Mouse (Mus musculus) neural tube, embryonic 11.5 days (tissue): ENCODE data around the gene Sos2. TPM values are rescaled to one million over a fixed set of nuclear protein-coding genes. Genes with fewer than 3 reads are reported as not detected.

Experiments
- ATAC-seq: fragments of 200-750 bp; cut with Nextera tagmentation; 2 replicates; pipeline ENCODE4 v1.8.0; 2017; ENCODE audit warnings: moderate number of reproducible peaks, mild to moderate bottlenecking, moderate TSS enrichment, moderate library complexity; ENCODE audit not compliant: insufficient read depth, low FRiP score, low TSS enrichment
- DNase-seq: peaks from one replicate; pipeline ENCODE4 v3.0.0-alpha.2; 2015; ENCODE audit warnings: low spot score
- H3K27ac ChIP-seq: fragments of 300-500 bp; sonication (generic); 2 replicates; pipeline ENCODE4 v1.5.1; 2014; ENCODE audit warnings: low read depth, mild to moderate bottlenecking, low read length
- H3K27me3 ChIP-seq: fragments of 300-500 bp; sonication (generic); 2 replicates; pipeline ENCODE4 v1.6.1; 2014; ENCODE audit warnings: mild to moderate bottlenecking, low read length, mixed read lengths; ENCODE audit not compliant: control insufficient read depth, insufficient read depth
- H3K36me3 ChIP-seq: fragments of 300-500 bp; sonication (generic); 2 replicates; pipeline ENCODE4 v1.6.1; 2014; ENCODE audit warnings: mild to moderate bottlenecking, low read length, moderate library complexity, mixed read lengths; ENCODE audit not compliant: control insufficient read depth, insufficient read depth
- H3K4me1 ChIP-seq: fragments of 300-500 bp; sonication (generic); 2 replicates; pipeline ENCODE4 v1.6.1; 2014; ENCODE audit warnings: low read length, mixed read lengths; ENCODE audit not compliant: control insufficient read depth, insufficient read depth
- H3K4me2 ChIP-seq: fragments of 300-500 bp; sonication (generic); 2 replicates; pipeline ENCODE4 v1.6.1; 2014; ENCODE audit warnings: low read depth, mild to moderate bottlenecking, moderate library complexity
- H3K4me3 ChIP-seq: fragments of 300-500 bp; sonication (generic); 2 replicates; pipeline ENCODE4 v1.5.1; 2014; ENCODE audit warnings: low read depth, low read length
- H3K9ac ChIP-seq: fragments of 300-500 bp; sonication (generic); 2 replicates; pipeline ENCODE4 v1.6.1; 2014; ENCODE audit warnings: mild to moderate bottlenecking, low read length
- H3K9me3 ChIP-seq: fragments of 300-500 bp; sonication (generic); 2 replicates; pipeline ENCODE4 v1.6.1; 2016; ENCODE audit warnings: low read length; ENCODE audit not compliant: control insufficient read depth
- WGBS: fragments of 180-500 bp; shearing (Covaris S2); extraction: QIAGEN DNeasy Blood & Tissue Kit; methylation state at CpG from one replicate; pipeline ENCODE4 v1.1.7; 2014; 5-methylcytosine and 5-hydroxymethylcytosine counted together
- polyA plus RNA-seq: library from polyadenylated mRNA; unstranded; fragments of >200 nt; fragmentation: Nextera tagmentation; extraction: Ambion mirVana; gene quantifications from 2 replicates; pipeline ENCODE4 v1.2.1, GENCODE M21; 2014

The Sos2 gene
- polyA plus RNA-seq: 10.1 and 14.5 TPM in 2 replicates

DNA sequence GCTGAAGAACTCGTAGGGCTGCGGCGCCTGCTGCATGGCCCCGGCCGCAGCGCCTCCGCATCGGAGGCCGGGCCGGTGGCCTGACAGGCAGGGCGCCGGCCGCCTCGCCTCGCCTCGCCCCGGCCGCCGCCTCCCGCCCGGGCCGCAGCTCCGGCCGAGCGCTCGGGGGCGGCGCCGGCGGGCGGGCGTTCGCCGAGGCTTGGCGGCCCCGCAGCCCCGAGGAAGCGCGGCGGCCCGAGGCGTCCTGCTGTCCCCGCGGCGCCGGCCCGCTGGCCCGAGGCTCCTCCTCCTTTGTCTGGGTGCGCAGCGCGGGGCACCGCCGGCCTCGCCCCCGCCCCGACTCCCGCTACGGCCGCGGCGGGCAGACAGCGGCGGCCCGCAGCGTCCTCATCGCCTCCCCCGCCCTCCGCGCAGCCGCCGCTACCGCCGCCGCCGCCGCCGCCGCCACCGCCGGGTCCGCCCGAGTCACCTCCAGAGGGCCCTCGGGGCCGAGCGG is at the start of gene Sos2:
Gene Sos2 (minus strand): TSS at position 287 of the 496 bp plus-strand sequence.
- Histone ChIP-seq H3K9ac (peak within 1 kb of the TSS; percentile 97), H3K36me3 (no peaks in the 10 kb centered on the region), H3K27ac (peak within 1 kb of the TSS; percentile 97), H3K27me3 (no peaks in the 10 kb centered on the region), H3K4me1 (peaks cover 4% of the 10 kb centered on the region; the same call in 1 of the 2 replicates), H3K4me3 (peak within 1 kb of the TSS; percentile 73), H3K9me3 (no peaks in the 10 kb centered on the region), H3K4me2 (peak within 1 kb of the TSS; percentile 67)
- peak; percentile 74 for DNase-seq
- peak; percentile 82 for ATAC-seq
- WGBS: under 1% methylated on average over 63 of the region's 85 CpGs

DNA sequence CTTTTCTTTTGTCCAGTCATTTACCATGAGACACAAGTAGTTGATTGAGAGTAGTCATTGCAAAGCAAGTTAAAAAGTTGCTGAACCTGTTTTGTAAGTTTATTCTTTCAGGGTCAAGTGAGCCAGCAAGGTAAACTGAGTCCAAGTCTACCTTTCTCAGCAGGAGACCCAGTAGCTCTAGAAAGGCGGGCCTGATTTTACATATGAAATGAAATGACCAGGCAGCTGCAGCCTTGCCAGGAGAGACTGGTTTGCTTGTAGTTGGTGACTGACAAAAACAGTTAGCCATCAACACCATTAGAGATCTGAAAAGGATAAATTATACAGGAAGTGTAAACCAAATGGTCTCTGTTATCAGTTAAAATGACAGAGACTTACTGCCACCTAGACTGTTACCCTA is 48.7 kb upstream of the Sos2 start:
- H3K4me1 ChIP-seq: no peaks in the 10 kb centered on the region
- H3K4me3 ChIP-seq: no peak overlapping the region
- H3K9me3 ChIP-seq: no peaks in the 10 kb centered on the region
- H3K36me3 ChIP-seq: no peaks in the 10 kb centered on the region
- WGBS: 71% methylated on average over 1 of the region's 1 CpGs
- no peaks in the 10 kb centered on the region for H3K27me3 ChIP-seq
- H3K9ac ChIP-seq: no peak overlapping the region
- no peak overlapping the region for H3K27ac ChIP-seq
- no peak overlapping the region for H3K4me2 ChIP-seq
- DNase-seq (no peak), ATAC-seq (no peak)

DNA sequence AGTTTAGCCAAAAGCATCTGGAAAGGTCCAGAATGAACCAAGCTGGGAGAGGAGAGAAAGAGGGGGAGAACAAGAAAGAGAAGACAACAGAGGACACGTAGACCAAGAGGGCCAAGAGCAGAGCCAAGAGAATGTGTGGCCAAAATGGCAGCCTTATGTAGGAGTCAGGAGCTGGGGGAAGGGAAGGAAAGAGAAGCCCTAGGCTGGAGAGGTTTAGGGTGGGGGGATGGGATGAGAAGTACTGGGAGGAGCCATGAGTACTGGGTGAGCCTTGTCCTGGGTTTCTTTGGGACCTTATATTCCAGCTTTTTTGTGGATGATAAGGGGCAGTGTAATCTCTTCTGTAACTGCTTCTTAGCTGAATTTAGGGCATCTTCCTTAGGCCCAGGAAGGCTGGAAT is 47.6 kb upstream of the Sos2 start:
- no peak overlapping the region for H3K4me2 ChIP-seq
- no peak overlapping the region for H3K4me3 ChIP-seq
- DNase-seq (no peak), ATAC-seq (no peak)
- H3K9me3 ChIP-seq: no peaks in the 10 kb centered on the region
- no peaks in the 10 kb centered on the region for H3K27me3 ChIP-seq
- no peaks in the 10 kb centered on the region for H3K36me3 ChIP-seq
- no peak overlapping the region for H3K27ac ChIP-seq
- H3K4me1 ChIP-seq: no peaks in the 10 kb centered on the region
- H3K9ac ChIP-seq: no peak overlapping the region
- WGBS: 100% methylated on average over 1 of the region's 1 CpGs

DNA sequence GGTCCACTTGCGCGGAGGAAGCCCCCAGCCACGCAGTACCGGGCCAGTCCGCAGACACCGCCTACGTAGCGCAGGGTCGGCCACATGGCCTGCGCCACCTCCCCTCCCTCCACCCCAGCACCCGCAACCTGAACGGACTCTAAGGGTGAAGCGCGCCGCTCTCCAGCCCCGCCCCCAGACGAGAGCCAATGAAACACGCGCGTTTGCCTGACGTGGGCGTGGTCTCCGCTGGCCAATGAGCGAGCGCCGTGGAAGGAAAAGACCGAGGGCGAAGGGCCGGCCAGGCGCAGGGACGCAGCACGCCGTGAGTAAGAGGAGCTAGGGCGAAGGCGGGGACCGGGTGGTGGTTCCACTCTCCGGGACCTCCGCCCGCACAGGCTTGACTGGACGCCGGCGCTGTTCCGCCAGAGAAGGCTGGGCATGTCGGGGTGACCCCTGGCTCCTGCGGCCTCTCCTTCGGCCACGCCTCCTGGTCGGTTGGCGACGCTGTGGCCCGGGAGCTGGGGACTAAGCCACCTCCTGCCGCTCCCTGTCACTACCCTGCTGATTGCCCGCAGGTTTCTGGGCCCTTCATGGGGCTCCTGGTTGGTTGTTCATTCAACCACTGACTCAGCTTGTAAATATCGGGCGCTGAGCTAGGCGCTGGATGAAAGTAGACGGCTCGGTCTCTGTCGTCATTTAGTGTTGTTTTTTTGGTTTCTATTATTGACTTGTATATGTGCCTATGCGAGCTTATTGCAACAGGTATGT is 43.2 kb upstream of the Sos2 start, which contains the start of the genes L2hgdh and Atp5s:
Gene L2hgdh (minus strand): TSS at position 163 of the 750 bp plus-strand sequence.
Gene Atp5s (plus strand): TSS at position 240 of the 750 bp plus-strand sequence.
- under 1% methylated on average over 56 of the region's 60 CpGs for WGBS
- peak; percentile 98 for ATAC-seq

DNA sequence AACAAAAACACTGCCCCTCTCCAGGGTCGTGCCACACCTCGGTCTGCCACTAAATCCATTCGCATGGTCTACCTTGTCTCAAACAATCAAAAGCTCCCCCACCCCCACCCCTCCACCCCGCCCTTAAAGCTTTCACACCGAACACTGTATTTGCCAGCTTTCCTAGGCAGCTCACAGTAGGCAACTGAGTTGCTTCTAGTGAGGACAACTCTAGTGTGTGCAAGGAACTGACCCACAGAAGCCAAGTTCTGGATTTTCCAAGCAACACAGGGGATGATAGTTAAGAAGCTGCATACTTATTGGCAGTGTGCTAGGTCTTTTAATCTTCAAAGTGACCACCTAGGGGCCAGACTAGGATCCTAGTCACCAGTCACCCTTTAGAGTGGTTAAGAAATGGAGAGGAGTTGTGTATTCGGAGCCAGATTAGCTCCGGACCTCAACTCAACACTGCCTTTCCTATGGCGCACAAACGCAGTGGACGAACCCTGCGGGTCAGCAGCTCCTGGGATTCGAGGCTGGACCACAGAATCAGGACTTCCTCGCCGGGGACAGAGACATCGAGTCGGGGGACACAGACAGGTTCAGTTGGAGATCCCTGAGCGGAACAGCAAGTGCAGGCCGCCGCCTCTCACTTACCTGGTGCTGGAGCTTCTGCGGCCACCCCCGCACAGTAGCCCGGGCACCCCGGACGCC is 42.5 kb upstream of the Sos2 start:
- ATAC-seq (no peak), DNase-seq (no peak)
- peak overlapping the region; percentile 81 for H3K4me2 ChIP-seq
- peak overlapping the region; percentile 65 for H3K4me3 ChIP-seq
- no peaks in the 10 kb centered on the region for H3K27me3 ChIP-seq
- WGBS: 3% methylated on average over 24 of the region's 24 CpGs
- peaks cover 3% of the 10 kb centered on the region; the same call in 1 of the 2 replicates for H3K36me3 ChIP-seq
- H3K27ac ChIP-seq: no peak overlapping the region
- H3K4me1 ChIP-seq: no peaks in the 10 kb centered on the region
- H3K9ac ChIP-seq: peak overlapping the region; percentile 49
- no peaks in the 10 kb centered on the region for H3K9me3 ChIP-seq

More for the DNA sequence above, 43.2 kb upstream of the Sos2 start, which contains the start of the genes L2hgdh and Atp5s:
- Histone ChIP-seq H3K36me3 (peaks cover 3% of the 10 kb centered on the region; the same call in 1 of the 2 replicates), H3K4me3 (peak within 1 kb of the TSS; percentile 65), H3K4me1 (no peaks in the 10 kb centered on the region), H3K9ac (peak within 1 kb of the TSS; percentile 62), H3K9me3 (no peaks in the 10 kb centered on the region), H3K27me3 (no peaks in the 10 kb centered on the region), H3K4me2 (peak within 1 kb of the TSS; percentile 81), H3K27ac (0 out of 2 replicates have a peak within 1 kb of the TSS, but pooled peaks have one; percentile 61)
- DNase-seq: peak; percentile 98

DNA sequence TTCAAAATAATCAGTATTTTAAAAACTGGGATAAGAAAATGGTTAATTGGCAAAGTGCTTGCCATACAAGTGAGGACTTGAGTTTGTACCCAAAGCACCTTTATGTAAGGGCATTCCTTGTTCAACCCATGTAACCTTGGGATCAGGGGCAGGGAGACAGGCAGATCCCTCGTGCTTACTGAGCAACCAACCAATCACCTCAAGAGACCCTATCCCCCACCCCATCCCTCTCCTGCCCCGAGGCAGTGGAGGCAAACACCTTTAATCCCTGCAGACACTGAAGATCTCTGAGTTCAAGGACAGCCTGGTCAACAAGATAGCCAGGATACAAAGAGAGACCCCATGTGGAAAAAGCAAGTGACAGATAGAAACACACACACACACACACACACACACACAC is 41.7 kb upstream of the Sos2 start:
- no peak overlapping the region for H3K4me3 ChIP-seq
- no peak for ATAC-seq

DNA sequence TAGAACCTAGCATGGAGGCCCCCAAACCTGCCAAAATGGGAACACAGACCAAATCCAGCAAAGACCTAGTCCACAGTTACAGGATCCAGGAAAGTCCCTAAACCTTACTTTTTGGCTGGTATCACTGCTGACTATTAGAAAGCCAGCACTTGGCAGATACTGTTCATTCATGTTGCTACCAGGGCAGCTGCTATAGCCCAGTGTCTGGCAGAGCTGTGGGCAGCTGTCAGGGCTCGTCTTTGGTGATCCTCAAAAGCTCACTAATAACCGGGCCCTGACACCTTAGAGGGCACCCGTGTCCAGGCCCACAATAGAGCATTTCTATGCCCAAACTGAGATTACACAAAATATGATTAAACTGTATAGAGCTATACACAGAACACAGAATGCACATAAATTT is 41.2 kb upstream of the Sos2 start:
- WGBS: 91% methylated on average over 3 of the region's 3 CpGs
- DNase-seq: no peak
- Histone ChIP-seq H3K9ac (no peak overlapping the region), H3K4me1 (no peaks in the 10 kb centered on the region), H3K4me3 (no peak overlapping the region), H3K4me2 (no peak overlapping the region), H3K27ac (no peak overlapping the region), H3K36me3 (peaks cover 3% of the 10 kb centered on the region; the same call in 1 of the 2 replicates), H3K27me3 (no peaks in the 10 kb centered on the region), H3K9me3 (no peaks in the 10 kb centered on the region)
- no peak for ATAC-seq

More for the DNA sequence above, 41.7 kb upstream of the Sos2 start:
- Histone ChIP-seq H3K9me3 (no peaks in the 10 kb centered on the region), H3K27ac (no peak overlapping the region), H3K36me3 (peaks cover 3% of the 10 kb centered on the region; the same call in 1 of the 2 replicates), H3K4me2 (peak overlapping the region; percentile 81; the same call in 1 of the 2 replicates), H3K9ac (no peak overlapping the region), H3K27me3 (no peaks in the 10 kb centered on the region), H3K4me1 (no peaks in the 10 kb centered on the region)
- WGBS: 74% methylated on average over 2 of the region's 2 CpGs
- DNase-seq: no peak

DNA sequence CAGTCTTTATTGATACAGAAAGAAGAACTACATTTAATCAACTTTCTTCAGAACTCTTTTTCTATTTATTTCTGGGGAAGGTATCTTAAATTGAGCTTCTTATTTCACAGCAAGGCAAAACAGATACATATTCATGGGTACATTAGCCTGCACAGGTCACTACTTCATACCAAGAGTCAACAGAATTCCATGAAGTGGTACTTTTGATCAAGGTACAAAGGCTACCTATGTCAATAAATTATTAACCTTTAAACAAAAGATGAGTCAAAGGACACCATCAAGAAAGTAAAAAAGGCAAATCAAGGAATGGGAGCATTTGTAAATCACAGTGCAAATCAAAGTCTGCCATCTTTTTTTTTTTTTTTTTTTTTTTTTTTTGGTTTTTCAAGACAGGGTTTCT is 32.0 kb upstream of the Sos2 start:
- no peak overlapping the region for H3K4me2 ChIP-seq
- no peak overlapping the region for H3K9ac ChIP-seq
- DNase-seq (no peak), ATAC-seq (no peak)
- no peak overlapping the region for H3K4me3 ChIP-seq
- H3K4me1 ChIP-seq: no peaks in the 10 kb centered on the region
- no peaks in the 10 kb centered on the region for H3K36me3 ChIP-seq
- H3K9me3 ChIP-seq: no peaks in the 10 kb centered on the region
- no peak overlapping the region for H3K27ac ChIP-seq
- H3K27me3 ChIP-seq: no peaks in the 10 kb centered on the region
